ENCODE assay signal across 18 mouse cellular contexts in the genomic region with DNA sequence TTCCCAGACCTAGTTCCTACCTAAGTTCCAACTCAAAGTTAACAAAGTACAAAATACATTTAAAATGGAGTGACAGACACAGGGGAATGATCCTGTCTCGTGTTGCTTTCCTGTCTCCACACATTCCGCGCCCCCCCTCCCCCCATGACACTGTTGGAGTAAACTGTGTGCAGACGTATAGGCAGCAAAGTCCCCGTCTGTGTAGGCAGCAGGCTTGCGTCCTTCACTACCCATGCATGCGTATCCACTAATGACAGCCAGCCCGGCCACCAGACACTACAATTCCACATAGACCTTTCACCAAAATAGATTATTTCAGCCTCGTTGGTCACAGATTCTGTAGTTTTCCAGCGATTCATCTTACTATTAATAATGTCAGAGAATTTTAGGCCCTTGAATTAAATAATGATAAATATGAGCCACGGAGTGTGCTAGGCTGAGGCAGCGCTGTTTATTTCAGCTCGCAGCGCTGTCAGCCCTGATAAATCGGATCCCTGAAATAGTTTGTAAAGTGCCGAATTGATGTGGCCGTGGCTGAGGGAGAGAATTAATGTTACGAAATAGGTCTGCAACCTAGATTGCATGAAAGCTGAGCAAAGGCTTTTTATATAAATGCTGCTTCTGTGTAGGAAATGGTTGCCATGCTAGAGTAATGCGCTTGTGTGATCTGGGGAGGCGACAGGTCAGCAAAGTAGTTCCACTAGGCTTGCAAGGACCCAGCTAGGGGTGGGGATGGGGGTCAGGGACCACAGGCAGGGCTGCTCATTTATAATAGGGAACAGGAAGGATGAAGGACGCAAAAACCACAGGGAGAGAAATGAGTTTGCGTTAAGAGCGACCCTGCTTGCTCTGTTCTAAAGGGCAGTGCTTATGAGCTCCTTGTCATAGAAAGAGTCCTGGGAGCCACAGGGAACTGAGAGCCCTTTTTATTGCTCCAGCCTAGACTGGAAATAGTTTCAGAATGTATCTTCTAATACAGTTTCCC.
DNase-seq lines count a peak whose midpoint lies in the region; ATAC-seq and TF ChIP-seq lines count a peak whose summit lies in the region.
"Had no signal": no experiment of that assay in that cellular context is flagged by ENCODE, and none has a peak within 500 bp of the region (broad histone marks: within the 10 kb centered on the region; RNA-seq: fewer than 3 reads in every experiment).

No protein-coding gene starts in this region.

- no peak for TF ChIP-seq CTCF in stomach, postnatal 0 days (IDR thresholded peaks at IDR 0.05; ENCODE audit: low read depth)

- H3K9ac ChIP-seq in stomach, embryonic 16.5 days (ENCODE audit: low read length): no peak overlapping the region
- no peak overlapping the region for H3K9ac ChIP-seq in stomach, postnatal 0 days (ENCODE audit: low read length)
- no peak overlapping the region for H3K9ac ChIP-seq in intestine, embryonic 16.5 days (ENCODE audit: low read depth, low read length)
- H3K9ac ChIP-seq: embryonic facial prominence, embryonic 15.5 days; heart, embryonic 15.5 days had no signal

- no peaks in the 10 kb centered on the region for H3K36me3 ChIP-seq in stomach, embryonic 16.5 days (ENCODE audit: control insufficient read depth, insufficient read depth, low read length)
- no peaks in the 10 kb centered on the region for H3K36me3 ChIP-seq in stomach, postnatal 0 days (ENCODE audit: control insufficient read depth, insufficient read depth, low read length)
- H3K36me3 ChIP-seq in intestine, embryonic 16.5 days (ENCODE audit: control insufficient read depth, insufficient read depth, low read length): no peaks in the 10 kb centered on the region
- H3K36me3 ChIP-seq: embryonic facial prominence, embryonic 15.5 days; heart, embryonic 15.5 days had no signal

- TF ChIP-seq EP300 in stomach, postnatal 0 days (optimal IDR thresholded peaks at IDR 0.05): no peak

- no peak overlapping the region for H3K4me3 ChIP-seq in stomach, embryonic 16.5 days (replicated peaks; ENCODE audit: low read length)
- H3K4me3 ChIP-seq in stomach, postnatal 0 days (ENCODE audit: low read depth, low read length): no peak overlapping the region
- H3K4me3 ChIP-seq in intestine, embryonic 16.5 days (ENCODE audit: low read length): no peak overlapping the region
- H3K4me3 ChIP-seq: embryonic facial prominence, embryonic 15.5 days; heart, embryonic 15.5 days had no signal

- H3K9me3 ChIP-seq in stomach, embryonic 16.5 days (replicated peaks; ENCODE audit: control insufficient read depth, low read length): no peaks in the 10 kb centered on the region
- H3K9me3 ChIP-seq in stomach, postnatal 0 days (ENCODE audit: control insufficient read depth, low read length): no peaks in the 10 kb centered on the region
- H3K9me3 ChIP-seq in intestine, embryonic 16.5 days (ENCODE audit: control insufficient read depth, low read length): no peaks in the 10 kb centered on the region
- H3K9me3 ChIP-seq: embryonic facial prominence, embryonic 15.5 days; heart, embryonic 15.5 days had no signal

- H3K27me3 ChIP-seq in stomach, embryonic 16.5 days (ENCODE audit: control insufficient read depth, insufficient read depth, low read length): no peaks in the 10 kb centered on the region
- no peaks in the 10 kb centered on the region for H3K27me3 ChIP-seq in stomach, postnatal 0 days (ENCODE audit: control insufficient read depth, insufficient read depth, low read length)
- H3K27me3 ChIP-seq in intestine, embryonic 16.5 days (replicated peaks; ENCODE audit: control insufficient read depth, insufficient read depth, low read length): no peaks in the 10 kb centered on the region
- H3K27me3 ChIP-seq: embryonic facial prominence, embryonic 15.5 days; heart, embryonic 15.5 days had no signal

- no peak for ATAC-seq in stomach, embryonic 16.5 days (ENCODE audit: insufficient read depth, low FRiP score)
- no peak for ATAC-seq in stomach, postnatal 0 days (ENCODE audit: low FRiP score, low TSS enrichment)
- peak; percentile 45; the same call in 1 of the 2 replicates for ATAC-seq in megakaryocyte, adult 5-6 weeks (ENCODE audit: poor library complexity, severe bottlenecking)
- no peak for ATAC-seq in erythroblast, adult 5-6 weeks (replicated peaks; ENCODE audit: low FRiP score, poor library complexity, severe bottlenecking)
- no peak for ATAC-seq in intestine, embryonic 16.5 days
- ATAC-seq: inflammation-experienced regulatory T-cells, adult 6 months had no signal

- 45% methylated on average over 23 of the region's 23 CpGs for WGBS in stomach, embryonic 16.5 days
- 46% methylated on average over 23 of the region's 23 CpGs for WGBS in stomach, postnatal 0 days
- WGBS in intestine, embryonic 16.5 days: 62% methylated on average over 23 of the region's 23 CpGs

- no peak overlapping the region for H3K27ac ChIP-seq in stomach, embryonic 16.5 days (ENCODE audit: low read length)
- H3K27ac ChIP-seq in stomach, postnatal 0 days (replicated peaks): no peak overlapping the region
- H3K27ac ChIP-seq in intestine, embryonic 16.5 days (ENCODE audit: low read length): no peak overlapping the region
- H3K27ac ChIP-seq: embryonic facial prominence, embryonic 15.5 days; heart, embryonic 15.5 days had no signal

- no peaks in the 10 kb centered on the region for H3K4me1 ChIP-seq in stomach, embryonic 16.5 days (ENCODE audit: control insufficient read depth, insufficient read depth, low read length)
- no peaks in the 10 kb centered on the region for H3K4me1 ChIP-seq in stomach, postnatal 0 days (replicated peaks; ENCODE audit: control insufficient read depth, insufficient read depth)
- no peaks in the 10 kb centered on the region for H3K4me1 ChIP-seq in intestine, embryonic 16.5 days (ENCODE audit: control insufficient read depth, insufficient read depth, low read length)
- H3K4me1 ChIP-seq: embryonic facial prominence, embryonic 15.5 days; heart, embryonic 15.5 days had no signal

- peak overlapping the region; percentile 31; the same call in 1 of the 2 replicates for H3K4me2 ChIP-seq in stomach, embryonic 16.5 days (ENCODE audit: low read depth, low read length)
- no peak overlapping the region for H3K4me2 ChIP-seq in stomach, postnatal 0 days (replicated peaks; ENCODE audit: low read depth)
- H3K4me2 ChIP-seq in intestine, embryonic 16.5 days (ENCODE audit: low read depth, low read length): no peak overlapping the region
- H3K4me2 ChIP-seq: embryonic facial prominence, embryonic 15.5 days; heart, embryonic 15.5 days had no signal

- peak; percentile 10 for DNase-seq in adrenal gland, adult 2 months
- no peak for DNase-seq in adrenal gland, postnatal 25 days
- DNase-seq in stomach, postnatal 0 days (ENCODE audit: low spot score): no peak
- DNase-seq in gastrocnemius, adult 18-20 months (ENCODE audit: low spot score): no peak
- DNase-seq: adrenal gland, adult 8-10 months; cerebellum, postnatal 10 days; heart, adult 11 months; kidney, postnatal 10 days; layer of hippocampus, adult 9-11 months; liver; thymus, postnatal 4 days had no signal
